Mouse (Mus musculus): ENCODE data around the gene Nlrp2. TPM values are rescaled to one million over a fixed set of nuclear protein-coding genes. Genes with fewer than 3 reads are reported as not detected.

Gene Nlrp2
- not detected for total RNA-seq (2021)
- long read RNA-seq, experiment 1: 0 reads
- long read RNA-seq, experiment 2: 0 reads

GRCm38 (mm10) chr7:5350935-5351334 lies at the start of gene Nlrp2:
Gene Nlrp2, minus strand, starts transcription at chr7:5351035.
- intact Hi-C loops (cut with DNase I): no loop called here

DNA sequence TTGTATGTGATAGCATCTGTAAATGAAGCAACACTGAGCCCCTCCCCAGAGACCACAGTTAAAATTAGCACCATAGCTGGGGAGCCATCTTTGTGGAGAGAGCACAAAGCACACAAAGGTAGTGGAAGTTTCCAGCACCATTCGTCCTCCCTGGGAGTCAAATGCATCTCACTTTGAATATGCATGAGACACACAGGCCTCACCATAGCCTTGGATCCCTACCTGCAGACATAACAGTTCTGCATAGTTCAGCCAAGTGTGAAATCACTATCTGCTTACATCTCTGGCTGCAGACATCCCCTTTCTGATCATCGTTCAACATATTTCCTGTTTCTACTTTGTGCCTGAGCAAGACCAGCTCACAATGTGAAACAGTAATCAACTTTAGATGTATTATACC lies 15.9 kb upstream of the Nlrp2 start:
- intact Hi-C loops (cut with DNase I): loop anchor here (2.0 kb wide), 1 partner anchor 32 kb away; no protein-coding TSS in a partner anchor
- DNase-seq (ENCODE audit: low spot score in 2 of 2): no peak

More at GRCm38 (mm10) chr7:5350935-5351334, at the start of gene Nlrp2:
- DNase-seq (ENCODE audit: low spot score in 2 of 2): no peak

DNA sequence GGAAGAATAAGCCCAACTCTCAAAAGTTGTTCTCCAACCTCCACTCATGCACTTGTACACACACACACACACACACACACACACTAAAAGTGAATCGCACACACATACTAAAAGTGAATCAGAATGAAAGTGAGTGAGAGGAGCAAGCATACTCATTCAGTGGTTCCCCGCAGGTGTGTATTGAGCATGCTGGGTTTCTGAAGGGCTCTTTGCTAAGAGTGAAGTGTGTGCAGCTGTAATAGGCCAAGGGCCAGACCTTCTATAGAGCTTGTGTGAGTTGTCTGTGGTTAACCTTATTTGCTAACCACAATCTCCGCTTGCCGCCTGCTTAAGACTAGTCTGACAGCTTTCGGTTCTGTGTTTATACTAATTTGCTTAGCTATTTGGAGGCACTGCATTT lies 12.8 kb upstream of the Nlrp2 start:
- no peak for DNase-seq (ENCODE audit: low spot score in 2 of 2)
- intact Hi-C loops (cut with DNase I): no loop called here

DNA sequence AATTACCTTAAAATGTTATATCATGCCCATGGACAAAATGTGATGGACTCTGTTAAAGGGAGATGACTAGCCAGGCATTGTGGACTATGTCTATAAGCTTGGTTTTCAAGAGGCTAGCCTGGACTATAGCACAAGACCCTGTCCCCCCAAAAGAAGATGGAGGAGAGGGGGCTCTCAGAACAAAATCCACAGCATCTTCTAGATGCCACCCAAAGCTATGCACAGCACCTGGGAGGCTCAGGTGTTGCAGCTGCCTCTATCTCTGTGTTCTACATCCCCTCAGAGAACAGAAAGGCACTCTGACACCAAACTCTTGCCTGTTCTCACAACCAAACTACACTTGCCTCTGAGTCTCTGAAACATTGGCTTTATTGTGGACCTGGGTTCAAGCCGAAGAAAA lies 598 bp downstream of the Nlrp2 start, which contains the start of gene Gm5065:
Gene Gm5065 (plus strand): TSS at position 301 of the 400 bp plus-strand sequence.
- intact Hi-C loops (cut with DNase I): no loop called here
- DNase-seq (ENCODE audit: low spot score in 2 of 2): no peak

DNA sequence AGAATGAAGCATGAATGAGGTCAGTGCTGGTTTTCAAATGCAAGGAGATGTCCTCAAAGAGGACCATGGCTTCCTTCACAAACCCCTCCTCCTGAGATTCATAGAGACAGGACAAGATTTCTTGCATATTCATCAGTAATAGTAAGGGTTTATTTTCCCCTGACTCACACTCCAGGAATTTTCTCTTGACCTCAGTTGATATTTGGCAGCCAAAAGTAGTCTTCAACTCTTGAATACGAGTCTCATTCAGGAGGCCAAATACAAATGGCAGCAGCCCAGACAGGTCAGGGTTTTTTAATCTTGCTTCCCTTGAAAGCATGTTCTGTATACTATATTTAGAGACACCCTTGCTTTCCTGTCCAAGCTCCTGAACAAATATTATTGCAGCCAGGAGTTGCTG lies 23.3 kb downstream of the Nlrp2 start:
- intact Hi-C loops (cut with DNase I): no loop called here
- DNase-seq (ENCODE audit: low spot score in 2 of 2): no peak

DNA sequence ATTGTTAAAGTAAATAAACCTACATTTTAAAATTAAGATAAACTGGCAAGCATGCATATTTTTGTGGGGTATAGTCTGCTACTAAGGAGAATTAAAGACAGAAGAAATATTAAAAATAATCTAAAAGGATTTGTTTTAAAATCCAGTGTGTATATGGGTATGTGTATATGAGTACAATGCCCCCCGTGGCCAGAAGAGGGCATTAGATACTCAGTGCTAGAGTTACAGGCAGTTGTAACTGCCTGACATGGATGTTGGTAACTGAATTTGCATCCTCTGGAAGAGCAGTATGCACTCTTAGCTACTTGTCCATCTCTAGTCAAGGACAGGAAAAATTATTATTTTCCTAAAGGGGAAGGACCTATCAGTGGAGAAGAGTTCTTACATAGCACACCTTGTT lies 62.6 kb downstream of the Nlrp2 start:
- intact Hi-C loops (cut with DNase I): no loop called here
- no peak for DNase-seq (ENCODE audit: low spot score in 2 of 2)

GRCm38 (mm10) chr7:5263051-5263450 lies 87.8 kb downstream of the Nlrp2 start:
- no peak for DNase-seq (ENCODE audit: low spot score in 2 of 2)
- intact Hi-C loops (cut with DNase I): no loop called here

Other genes starting within 250 kb of the Nlrp2 start
- gene Rfpl4, start 234.1 kb downstream of the Nlrp2 start, total RNA-seq (2021): not detected
- under 1 TPM in 1 of 2 experiments, not detected in 1; 0.35 TPM for gene Rasl2-9, start 225.1 kb downstream of the Nlrp2 start, total RNA-seq (2021)
- gene Vmn1r55, start 201.4 kb downstream of the Nlrp2 start, total RNA-seq (2021): not detected
- gene Vmn1r56, start 154.3 kb downstream of the Nlrp2 start, total RNA-seq (2021): not detected
- gene Vmn1r57, start 132.5 kb downstream of the Nlrp2 start, total RNA-seq (2021): not detected
- gene Gm5065, start 498 bp downstream of the Nlrp2 start, total RNA-seq (2021): not detected
- gene Vmn1r58, start 62.4 kb upstream of the Nlrp2 start, total RNA-seq (2021): not detected
- not detected for gene Vmn1r59, start 105.7 kb upstream of the Nlrp2 start, total RNA-seq (2021)
- not detected for gene Vmn2r28, start 142.9 kb upstream of the Nlrp2 start, total RNA-seq (2021)
- not detected for gene Vmn1r60, start 196.3 kb upstream of the Nlrp2 start, total RNA-seq (2021)

Measured in left cerebral cortex, postnatal 14 days (tissue).